Mouse (Mus musculus) ES-E14 (cell line): ENCODE measurements around the gene Fer.

Experiments
- MAFK ChIP-seq: IDR thresholded peaks from 2 replicates; pipeline ENCODE4 v1.6.1; 2014; ENCODE audit warnings: mild to moderate bottlenecking, low read depth, low read length, inconsistent platforms; ENCODE audit not compliant: insufficient read depth
- ZC3H11A ChIP-seq: IDR thresholded peaks from 2 replicates; pipeline ENCODE4 v1.6.1; 2012; ENCODE audit warnings: low read depth, mild to moderate bottlenecking, inconsistent platforms, low read length, borderline replicate concordance

DNA sequence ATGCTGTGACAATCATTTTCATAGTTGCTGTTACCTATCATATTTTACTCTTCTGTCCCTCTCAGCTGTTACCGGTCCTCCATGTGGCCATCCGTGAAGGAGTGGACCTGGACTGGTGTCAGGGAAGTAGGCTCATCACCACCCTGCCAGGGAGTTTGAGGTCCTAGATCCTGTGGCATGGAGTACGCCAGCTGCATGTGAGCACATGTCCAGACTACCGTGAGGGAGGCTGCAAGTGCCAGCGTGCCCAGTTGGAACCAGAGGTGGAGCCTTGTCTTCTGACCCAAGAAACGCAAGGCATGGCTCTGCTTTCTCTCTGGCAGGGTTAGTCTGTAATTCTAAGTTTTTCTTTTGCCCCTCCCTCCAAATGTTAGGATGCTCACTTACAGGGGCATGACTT, 155.4 kb downstream of the Fer start:
- TF ChIP-seq ZC3H11A (no peak), MAFK (no peak)
